Mouse (Mus musculus) stomach, postnatal 0 days (tissue): ENCODE results near the gene Slco3a1. TPM values are rescaled to one million over a fixed set of nuclear protein-coding genes. Genes with fewer than 3 reads are reported as not detected.

Source experiments
- ATAC-seq: fragments of 200-750 bp; cut with Nextera tagmentation; 2 replicates; pipeline ENCODE4 v1.8.0; 2017; ENCODE audit not compliant: low FRiP score, low TSS enrichment
- DNase-seq: peaks from one replicate; pipeline ENCODE4 v3.0.0-alpha.2; 2016; ENCODE audit warnings: low spot score
- H3K27ac ChIP-seq: fragments of 300-500 bp; sonication (generic); replicated peaks from 2 replicates; pipeline ENCODE4 v1.5.1; 2014; ENCODE audit warnings: mild to moderate bottlenecking, control low read depth
- H3K27me3 ChIP-seq: fragments of 300-500 bp; sonication (generic); 2 replicates; pipeline ENCODE4 v1.6.1; 2014; ENCODE audit warnings: low read length; ENCODE audit not compliant: control insufficient read depth, insufficient read depth
- H3K36me3 ChIP-seq: fragments of 300-500 bp; sonication (generic); 2 replicates; pipeline ENCODE4 v1.6.1; 2014; ENCODE audit warnings: low read length, mixed read lengths; ENCODE audit not compliant: control insufficient read depth, insufficient read depth
- H3K4me1 ChIP-seq: fragments of 300-500 bp; sonication (generic); replicated peaks from 2 replicates; pipeline ENCODE4 v1.6.1; 2014; ENCODE audit warnings: antibody characterized with exemption; ENCODE audit not compliant: control insufficient read depth, insufficient read depth
- H3K4me2 ChIP-seq: fragments of 300-500 bp; sonication (generic); replicated peaks from 2 replicates; pipeline ENCODE4 v1.6.1; 2014; ENCODE audit warnings: low read depth, mild to moderate bottlenecking, control low read depth, moderate library complexity
- H3K4me3 ChIP-seq: fragments of 300-500 bp; sonication (generic); 2 replicates; pipeline ENCODE4 v1.5.1; 2014; ENCODE audit warnings: low read depth, low read length, control low read depth
- H3K9ac ChIP-seq: fragments of 300-500 bp; sonication (generic); 2 replicates; pipeline ENCODE4 v1.6.1; 2014; ENCODE audit warnings: mild to moderate bottlenecking, low read length, control low read depth, mixed read lengths
- H3K9me3 ChIP-seq: fragments of 300-500 bp; sonication (generic); 2 replicates; pipeline ENCODE4 v1.6.1; 2016; ENCODE audit warnings: low read length; ENCODE audit not compliant: control insufficient read depth
- CTCF ChIP-seq: IDR thresholded peaks from 2 replicates; pipeline ENCODE4 v1.5.1; 2016; ENCODE audit warnings: antibody characterized with exemption, low read depth, mild to moderate bottlenecking, moderate library complexity
- EP300 ChIP-seq: optimal IDR thresholded peaks from 2 replicates; pipeline ENCODE3; 2016; ENCODE audit warnings: antibody characterized with exemption
- WGBS: fragments of 180-500 bp; shearing (Covaris S2); extraction: QIAGEN DNeasy Blood & Tissue Kit; methylation state at CpG from one replicate; pipeline ENCODE4 v1.1.7; 2014; 5-methylcytosine and 5-hydroxymethylcytosine counted together
- polyA plus RNA-seq: library from polyadenylated mRNA; unstranded; fragments of >200 nt; fragmentation: Nextera tagmentation; extraction: Ambion mirVana; gene quantifications from 2 replicates; pipeline ENCODE4 v1.2.1, GENCODE M21; 2015

The Slco3a1 gene
- polyA plus RNA-seq, 1 experiment from 2014 or later: 9.1 TPM

GRCm38 (mm10) chr7:74280371-74280770 lies 274.2 kb downstream of the Slco3a1 start:
- TF ChIP-seq CTCF (no peak), EP300 (no peak)
- Histone ChIP-seq H3K9me3 (no peaks in the 10 kb centered on the region), H3K36me3 (no peaks in the 10 kb centered on the region), H3K4me1 (no peaks in the 10 kb centered on the region), H3K4me2 (no peak overlapping the region), H3K9ac (no peak overlapping the region), H3K4me3 (no peak overlapping the region), H3K27me3 (no peaks in the 10 kb centered on the region), H3K27ac (no peak overlapping the region)
- ATAC-seq (no peak), DNase-seq (no peak)
- WGBS: 83% methylated on average over 2 of the region's 2 CpGs

- Histone ChIP-seq H3K27me3 (no peaks in the 10 kb centered on the region), H3K4me2 (no peak overlapping the region), H3K9me3 (no peaks in the 10 kb centered on the region), H3K4me1 (no peaks in the 10 kb centered on the region), H3K9ac (no peak overlapping the region), H3K27ac (no peak overlapping the region), H3K4me3 (no peak overlapping the region), H3K36me3 (no peaks in the 10 kb centered on the region)
- DNase-seq (no peak), ATAC-seq (no peak)
- 84% methylated on average over 3 of the region's 3 CpGs for WGBS
- TF ChIP-seq EP300: no peak
- no peak for TF ChIP-seq CTCF
Measured at GRCm38 (mm10) chr7:74279356-74279755, 275.2 kb downstream of the Slco3a1 start.

GRCm38 (mm10) chr7:74270089-74270394 lies 284.5 kb downstream of the Slco3a1 start:
- Histone ChIP-seq H3K4me2 (no peak overlapping the region), H3K36me3 (no peaks in the 10 kb centered on the region), H3K27ac (no peak overlapping the region), H3K27me3 (no peaks in the 10 kb centered on the region), H3K4me1 (no peaks in the 10 kb centered on the region), H3K9me3 (no peaks in the 10 kb centered on the region), H3K9ac (no peak overlapping the region), H3K4me3 (no peak overlapping the region)
- TF ChIP-seq CTCF: no peak
- no peak for TF ChIP-seq EP300
- no peak for DNase-seq
- 67% methylated on average over 1 of the region's 1 CpGs for whole genome bisulfite sequencing
- ATAC-seq: no peak

DNA sequence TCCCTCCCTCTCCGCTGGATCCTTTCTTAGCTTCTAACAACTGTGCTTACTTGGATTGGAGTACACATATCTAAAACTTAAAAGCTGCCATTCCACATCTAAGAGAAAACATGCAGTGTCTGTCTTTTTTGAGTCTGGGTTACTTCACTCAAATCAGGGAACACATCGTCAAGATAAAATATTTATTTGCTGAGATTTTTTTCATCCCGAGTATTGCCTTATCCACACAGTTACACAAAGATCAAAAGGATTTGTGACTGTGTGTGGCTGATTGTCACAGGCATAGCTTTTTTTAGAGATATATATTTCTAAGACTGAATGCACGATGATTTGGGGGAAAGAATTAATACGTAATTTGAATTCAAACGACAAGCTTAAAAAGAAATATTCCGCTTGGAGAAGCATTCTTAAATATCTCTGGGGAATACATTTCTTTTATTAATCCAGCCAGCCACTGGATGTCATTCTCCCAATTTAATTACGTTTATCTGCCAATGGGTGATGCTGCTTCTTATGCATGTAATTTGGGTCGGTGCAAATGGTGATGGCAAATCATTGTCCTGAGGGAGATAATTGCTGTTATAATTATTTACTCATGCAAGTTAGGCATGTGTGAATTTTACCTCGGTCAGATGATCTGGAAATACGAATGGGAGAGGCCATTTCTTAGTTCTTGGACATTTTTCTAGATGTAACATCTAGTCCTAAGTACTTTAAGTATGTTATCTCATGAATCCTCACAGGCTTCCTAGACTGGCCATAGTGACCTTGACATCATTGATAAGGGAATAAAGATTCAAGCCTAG lies 285.1 kb downstream of the Slco3a1 start:
- H3K4me3 ChIP-seq: no peak overlapping the region
- H3K27ac ChIP-seq: no peak overlapping the region
- no peaks in the 10 kb centered on the region for H3K36me3 ChIP-seq
- no peak for ATAC-seq
- TF ChIP-seq CTCF (no peak), EP300 (no peak)
- no peaks in the 10 kb centered on the region for H3K4me1 ChIP-seq
- H3K9me3 ChIP-seq: no peaks in the 10 kb centered on the region
- H3K27me3 ChIP-seq: no peaks in the 10 kb centered on the region
- H3K9ac ChIP-seq: no peak overlapping the region
- 81% methylated on average over 11 of the region's 11 CpGs for WGBS
- H3K4me2 ChIP-seq: no peak overlapping the region
- DNase-seq: no peak

GRCm38 (mm10) chr7:74266511-74267168 lies 287.9 kb downstream of the Slco3a1 start:
- Histone ChIP-seq H3K4me3 (no peak overlapping the region), H3K4me1 (no peaks in the 10 kb centered on the region), H3K4me2 (no peak overlapping the region), H3K9me3 (no peaks in the 10 kb centered on the region), H3K36me3 (no peaks in the 10 kb centered on the region), H3K9ac (no peak overlapping the region), H3K27ac (no peak overlapping the region), H3K27me3 (no peaks in the 10 kb centered on the region)
- TF ChIP-seq CTCF: no peak
- no peak for TF ChIP-seq EP300
- 69% methylated on average over 2 of the region's 2 CpGs for WGBS
- ATAC-seq (no peak), DNase-seq (no peak)

DNA sequence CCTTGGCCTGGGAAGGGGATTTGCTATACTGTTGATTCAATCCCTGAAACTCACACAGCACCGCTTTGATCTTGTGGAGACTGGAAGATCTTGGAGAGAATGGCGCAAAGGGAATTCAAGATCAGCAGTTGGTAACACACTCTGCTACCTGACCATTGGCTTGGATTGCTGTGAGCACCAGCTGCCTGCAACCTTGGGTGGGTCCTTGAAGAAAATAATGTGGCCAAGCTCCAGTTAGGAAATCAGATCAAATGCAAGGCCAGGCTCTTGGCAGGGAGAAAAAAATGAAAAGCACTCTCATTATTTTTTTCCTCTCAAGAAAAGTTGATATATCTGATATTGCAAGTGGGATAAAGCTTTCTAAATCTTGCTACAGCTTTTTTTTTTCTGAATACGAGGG lies 298.3 kb downstream of the Slco3a1 start:
- no peak for DNase-seq
- H3K9ac ChIP-seq: no peak overlapping the region
- no peak overlapping the region for H3K27ac ChIP-seq
- 74% methylated on average over 3 of the region's 3 CpGs for WGBS
- no peaks in the 10 kb centered on the region for H3K36me3 ChIP-seq
- no peak overlapping the region for H3K4me3 ChIP-seq
- no peak overlapping the region for H3K4me2 ChIP-seq
- H3K4me1 ChIP-seq: no peaks in the 10 kb centered on the region
- TF ChIP-seq EP300 (no peak), CTCF (no peak)
- H3K9me3 ChIP-seq: no peaks in the 10 kb centered on the region
- H3K27me3 ChIP-seq: no peaks in the 10 kb centered on the region
- ATAC-seq: no peak
